Mouse (Mus musculus) CD4-positive naive resting alpha-beta T cell, adult 57 days (primary cell): ENCODE results near the gene 5730507C01Rik. TPM values are rescaled to one million over a fixed set of nuclear protein-coding genes. Genes with fewer than 3 reads are reported as not detected.

Experiments
- total RNA-seq: library from RNA; stranded (reverse); gene quantifications from one replicate; pipeline ENCODE4 v1.2.4, GENCODE M21; 2023

The 5730507C01Rik gene
- 0.30 TPM for total RNA-seq

DNA sequence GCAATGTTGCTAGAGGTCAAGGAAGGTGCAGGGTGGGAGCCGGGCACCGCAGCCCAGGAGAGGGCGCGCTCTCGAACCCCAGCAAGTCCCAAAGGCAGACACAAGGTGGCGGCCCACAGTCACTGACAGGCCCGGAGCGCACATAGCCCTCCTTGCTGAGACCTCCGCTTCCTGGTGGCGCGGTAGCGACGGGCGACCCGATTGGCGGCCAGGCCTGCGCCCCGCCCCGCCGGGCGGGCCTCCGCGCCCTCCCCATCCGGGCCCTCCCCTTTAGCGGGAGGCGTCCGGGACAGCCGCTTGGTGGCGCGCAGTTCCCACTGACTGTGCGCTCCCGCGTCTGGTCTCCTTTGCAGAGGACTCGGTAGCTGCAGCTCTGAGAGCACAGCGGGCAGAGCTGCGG is at the start of gene 5730507C01Rik:
5730507C01Rik (plus strand) TSS at position 340 of the 400 bp plus-strand sequence.

